Mouse (Mus musculus) urinary bladder, postnatal 14 days (tissue): ENCODE data around the gene Stxbp1.
A peak's percentile ranks its signal among the peaks of the same experiment; 100 is the strongest.

ENCODE experiments used
- DNase-seq: peaks from one replicate; pipeline ENCODE4 v3.0.0; 2021; ENCODE audit warnings: low spot score

The Stxbp1 gene

GRCm38 (mm10) chr2:32788581-32788980, 58.5 kb downstream of the Stxbp1 start:
- DNase-seq = no peak

- DNase-seq = no peak
These were observed 59.9 kb downstream of the Stxbp1 start for GRCm38 (mm10) chr2:32787176-32787575.

- no peak for DNase-seq
These were observed 62.9 kb downstream of the Stxbp1 start, which contains the start of gene Cfap157 for GRCm38 (mm10) chr2:32784048-32784681. Gene Cfap157 (minus strand): TSS chr2:32784428.

- no peak for DNase-seq
These were observed 65.3 kb downstream of the Stxbp1 start for GRCm38 (mm10) chr2:32781710-32782109.

- DNase-seq = no peak
These were observed 67.3 kb downstream of the Stxbp1 start for GRCm38 (mm10) chr2:32779714-32780113.

GRCm38 (mm10) chr2:32779131-32779530, 67.9 kb downstream of the Stxbp1 start:
- DNase-seq = peak; percentile 72

GRCm38 (mm10) chr2:32778081-32778480, 69.0 kb downstream of the Stxbp1 start:
- DNase-seq = no peak

GRCm38 (mm10) chr2:32776192-32776591, 70.9 kb downstream of the Stxbp1 start:
- DNase-seq = no peak

- DNase-seq = peak; percentile 99
These were observed 71.5 kb downstream of the Stxbp1 start, which contains the start of the genes Ttc16 and Ptrh1 for GRCm38 (mm10) chr2:32775359-32776074. Gene Ttc16 (minus strand): TSS chr2:32775633. Gene Ptrh1 (plus strand): TSS chr2:32775786.

GRCm38 (mm10) chr2:32772626-32773279, 74.3 kb downstream of the Stxbp1 start:
- no peak for DNase-seq

- DNase-seq = no peak
These were observed 75.2 kb downstream of the Stxbp1 start for GRCm38 (mm10) chr2:32771886-32772285.

GRCm38 (mm10) chr2:32769327-32770085, 77.5 kb downstream of the Stxbp1 start:
- DNase-seq = no peak

GRCm38 (mm10) chr2:32768661-32769285, 78.3 kb downstream of the Stxbp1 start:
- DNase-seq = peak; percentile 43

- DNase-seq = no peak
These were observed 79.8 kb downstream of the Stxbp1 start for GRCm38 (mm10) chr2:32767241-32767640.

GRCm38 (mm10) chr2:32763353-32763752, 83.7 kb downstream of the Stxbp1 start:
- no peak for DNase-seq

GRCm38 (mm10) chr2:32761859-32762258, 85.2 kb downstream of the Stxbp1 start:
- DNase-seq = no peak

- DNase-seq = no peak
These were observed 85.7 kb downstream of the Stxbp1 start for GRCm38 (mm10) chr2:32761361-32761760.

GRCm38 (mm10) chr2:32759001-32759400, 88.0 kb downstream of the Stxbp1 start:
- no peak for DNase-seq

GRCm38 (mm10) chr2:32758503-32758902, 88.5 kb downstream of the Stxbp1 start:
- DNase-seq = no peak

- peak; percentile 98 for DNase-seq
These were observed 89.8 kb downstream of the Stxbp1 start, which contains the start of gene Tor2a for GRCm38 (mm10) chr2:32757056-32757845. Gene Tor2a (plus strand): TSS chr2:32757234.

- no peak for DNase-seq
These were observed 90.4 kb downstream of the Stxbp1 start for GRCm38 (mm10) chr2:32756674-32757055.
